Mouse (Mus musculus) liver (tissue): ENCODE measurements around the gene Tpst2.

Source experiments
- DNase-seq: peaks from one replicate; pipeline ENCODE4 v3.0.0-alpha.2; 2020; ENCODE audit warnings: mixed read lengths

The Tpst2 gene

DNA sequence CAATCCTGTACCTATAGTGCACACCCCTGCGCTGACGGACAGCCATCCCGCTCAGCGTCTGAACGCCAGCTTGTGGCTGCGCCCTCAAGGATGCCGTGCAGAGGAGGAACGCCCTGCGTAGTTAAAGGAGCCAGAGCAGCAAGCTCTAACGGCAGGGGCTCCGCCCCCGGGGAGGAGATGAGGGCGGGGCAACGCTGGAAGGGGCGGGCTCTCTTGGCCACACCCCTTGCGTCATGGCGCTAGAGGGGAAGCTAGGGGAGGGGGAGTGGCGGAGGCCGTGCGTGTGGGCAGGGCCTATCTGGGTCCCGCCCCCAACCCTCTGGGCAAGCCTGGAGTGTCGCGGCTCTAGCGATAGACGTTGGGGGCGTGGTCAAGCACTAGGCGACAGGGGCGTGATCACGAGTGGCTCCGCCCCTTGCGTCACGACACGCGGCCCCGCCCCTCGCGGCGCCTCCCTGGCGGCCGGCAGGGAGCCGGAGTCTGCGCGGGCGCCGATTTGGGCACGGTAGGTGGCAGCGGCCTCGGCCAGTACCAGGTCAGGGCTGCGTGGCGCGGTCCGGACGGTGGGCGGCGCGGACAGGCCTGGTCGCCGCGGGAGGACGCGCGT is at the start of gene Tpst2:
Tpst2 (plus strand) TSS at position 425 of the 607 bp plus-strand sequence.
- DNase-seq = peak; percentile 99

DNA sequence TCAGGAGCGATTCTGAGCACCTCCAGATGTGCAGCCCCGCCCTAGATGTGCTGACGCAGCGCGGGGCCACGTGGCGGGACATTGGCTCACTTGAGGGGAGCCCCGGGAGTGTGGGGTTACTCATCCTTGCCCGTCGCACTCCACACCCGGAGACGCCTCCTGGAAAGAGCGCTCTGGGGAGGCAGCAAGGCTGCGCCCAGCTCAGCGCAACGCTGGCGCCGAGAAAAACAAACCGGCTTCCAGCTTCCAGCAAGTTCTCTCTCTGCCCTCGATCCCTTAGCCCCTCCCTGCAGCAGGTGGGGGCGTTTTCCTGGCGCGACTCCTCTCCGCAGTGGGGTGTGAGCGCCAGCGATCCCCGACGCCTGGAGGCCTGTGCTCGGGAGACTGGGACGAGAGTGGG is 49.1 kb upstream of the Tpst2 start:
- DNase-seq = no peak

DNA sequence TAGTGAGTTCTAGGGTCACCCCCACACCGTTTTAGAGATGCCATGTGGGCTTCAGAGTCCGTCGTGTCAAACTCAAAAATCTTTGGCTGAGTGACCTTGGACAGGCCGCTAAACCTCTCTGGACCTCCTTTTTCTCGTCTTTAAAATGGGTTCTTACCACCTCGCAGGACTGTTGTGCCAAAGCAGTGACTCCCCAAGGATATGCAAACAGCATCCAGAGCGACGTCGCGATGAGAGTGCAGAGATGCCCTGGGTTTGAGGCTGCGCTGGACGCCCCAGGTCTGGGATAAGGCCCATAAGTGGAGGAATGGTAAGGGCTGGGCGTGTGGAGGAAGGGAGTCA is 48.6 kb upstream of the Tpst2 start:
- no peak for DNase-seq

DNA sequence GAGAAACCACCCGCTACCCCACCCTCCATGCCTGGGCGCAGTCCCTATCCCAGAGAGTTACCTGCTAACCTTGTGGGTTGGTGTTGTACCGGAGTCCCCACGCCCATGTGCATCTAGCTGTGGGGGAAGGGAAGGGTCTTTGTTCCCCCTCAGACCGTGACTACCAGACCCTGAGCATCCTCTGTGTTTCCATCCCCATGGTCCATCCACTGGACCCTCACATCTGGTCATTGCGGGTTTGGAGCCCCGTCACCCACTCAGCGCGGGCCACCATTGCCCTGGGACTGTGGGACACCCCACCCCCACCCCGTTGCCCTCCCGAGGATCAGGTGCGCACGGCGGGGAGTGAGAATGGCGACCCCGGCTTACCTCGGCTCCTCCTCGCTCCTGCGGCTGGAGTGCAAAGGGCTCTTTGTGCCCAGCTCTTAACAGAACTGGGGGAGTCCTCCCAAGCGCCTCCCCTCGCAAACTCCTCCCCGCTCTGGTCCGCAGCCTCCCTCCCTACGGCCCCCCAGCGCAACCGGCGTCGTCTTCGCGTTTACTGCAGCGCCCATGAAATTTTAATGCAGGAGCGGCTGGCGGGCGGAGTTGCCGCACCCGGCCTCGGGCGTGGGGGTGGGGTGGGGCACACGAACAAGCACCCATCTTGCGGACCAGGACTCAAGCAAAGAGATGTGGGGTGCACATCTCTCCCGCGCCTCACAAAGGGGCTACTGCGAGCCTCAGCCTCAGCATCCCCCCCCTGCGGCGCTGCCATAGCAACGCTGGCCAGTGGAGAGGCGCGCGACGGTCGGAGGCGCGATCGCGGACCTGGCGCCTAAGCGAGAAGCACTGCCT is 48.0 kb upstream of the Tpst2 start:
- no peak for DNase-seq

DNA sequence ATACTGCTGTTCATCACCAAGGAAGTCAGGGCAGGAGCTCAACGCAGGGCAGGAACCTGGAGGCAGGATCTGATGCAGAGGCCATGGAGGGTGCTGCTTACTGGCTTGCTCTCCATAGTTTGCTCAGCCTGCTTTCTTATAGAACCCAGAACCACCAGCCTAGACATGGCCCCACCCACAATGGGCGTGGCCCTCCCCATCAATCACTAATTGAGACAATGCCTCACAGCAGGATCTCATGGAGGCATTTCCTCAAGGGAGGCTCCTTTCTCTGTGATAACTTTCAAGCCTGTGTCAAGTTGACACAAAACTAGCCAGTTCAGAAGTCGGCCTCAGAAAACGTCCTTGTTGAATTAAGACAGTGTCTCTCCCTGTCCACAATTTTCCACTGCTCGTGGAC is 40.7 kb upstream of the Tpst2 start:
- no peak for DNase-seq

DNA sequence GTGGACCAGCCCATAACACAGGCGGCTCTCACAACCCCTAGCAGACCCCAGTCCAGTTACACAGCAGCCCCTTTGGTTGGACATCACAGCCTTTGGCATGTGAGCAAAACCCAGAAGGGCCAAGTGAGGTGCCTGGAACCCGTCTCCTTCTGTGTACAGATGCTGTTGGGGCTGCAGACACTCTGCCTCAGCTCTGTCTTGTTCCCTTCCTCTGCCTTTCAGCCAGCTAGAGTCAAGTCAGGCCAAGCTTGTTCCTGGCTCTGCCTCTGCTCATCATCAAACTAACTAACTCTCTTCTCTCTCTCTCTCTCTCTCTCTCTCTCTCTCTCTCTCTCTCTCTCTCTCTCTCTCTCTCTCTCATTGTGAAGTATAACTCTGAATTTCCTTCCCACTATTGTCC is 39.9 kb upstream of the Tpst2 start:
- no peak for DNase-seq

DNA sequence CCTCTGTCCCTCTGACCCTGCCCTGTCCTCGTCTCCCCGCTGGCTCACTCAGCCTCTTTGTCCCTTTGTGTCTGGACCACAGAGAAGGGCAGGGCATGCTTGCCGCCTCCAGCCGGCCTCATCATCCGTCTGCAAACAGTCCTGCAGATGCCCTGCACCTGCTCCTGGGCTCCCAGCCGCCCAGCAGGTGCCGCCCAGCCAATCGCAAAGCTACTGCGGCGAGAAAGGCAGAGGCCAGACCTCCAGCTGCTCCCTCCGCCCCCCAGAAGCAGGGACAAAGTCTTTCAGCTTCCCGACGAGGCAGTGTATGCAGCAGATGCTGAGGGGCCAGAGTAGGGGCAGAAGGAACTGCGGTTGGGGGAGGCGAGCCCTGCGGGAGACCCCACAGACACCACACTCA is 39.1 kb upstream of the Tpst2 start:
- no peak for DNase-seq

DNA sequence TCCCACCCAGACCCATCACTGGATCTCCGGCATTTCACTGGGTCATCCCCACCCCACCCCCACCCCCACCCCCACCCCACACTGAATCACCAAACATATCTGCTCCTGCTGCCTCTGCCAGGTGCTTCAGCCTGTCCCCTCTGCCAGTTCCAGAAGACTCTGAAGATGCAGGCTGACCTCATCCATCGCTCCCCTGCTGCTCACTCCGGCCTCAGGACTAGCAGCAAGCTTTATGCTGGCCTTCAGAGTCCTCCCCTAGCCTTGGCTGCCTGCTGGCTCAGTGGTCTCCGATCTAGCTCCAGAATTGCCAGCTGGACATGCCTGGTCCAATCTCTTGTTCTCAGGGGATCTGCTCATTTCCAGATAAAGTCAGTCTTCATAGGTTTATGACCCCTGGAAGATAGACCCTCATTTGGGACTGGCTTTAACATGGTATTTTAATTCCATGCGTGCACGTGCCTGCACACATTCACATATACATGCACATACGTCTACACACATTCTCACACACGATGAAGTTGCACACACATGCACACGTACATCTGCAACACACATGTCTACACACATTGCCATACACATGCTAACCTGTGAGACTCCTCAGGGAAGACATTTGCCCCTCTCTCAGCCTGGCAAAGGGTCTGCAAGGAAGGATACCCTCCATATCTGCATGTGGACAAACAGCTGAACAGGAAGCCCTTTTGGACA is 38.5 kb upstream of the Tpst2 start:
- no peak for DNase-seq

DNA sequence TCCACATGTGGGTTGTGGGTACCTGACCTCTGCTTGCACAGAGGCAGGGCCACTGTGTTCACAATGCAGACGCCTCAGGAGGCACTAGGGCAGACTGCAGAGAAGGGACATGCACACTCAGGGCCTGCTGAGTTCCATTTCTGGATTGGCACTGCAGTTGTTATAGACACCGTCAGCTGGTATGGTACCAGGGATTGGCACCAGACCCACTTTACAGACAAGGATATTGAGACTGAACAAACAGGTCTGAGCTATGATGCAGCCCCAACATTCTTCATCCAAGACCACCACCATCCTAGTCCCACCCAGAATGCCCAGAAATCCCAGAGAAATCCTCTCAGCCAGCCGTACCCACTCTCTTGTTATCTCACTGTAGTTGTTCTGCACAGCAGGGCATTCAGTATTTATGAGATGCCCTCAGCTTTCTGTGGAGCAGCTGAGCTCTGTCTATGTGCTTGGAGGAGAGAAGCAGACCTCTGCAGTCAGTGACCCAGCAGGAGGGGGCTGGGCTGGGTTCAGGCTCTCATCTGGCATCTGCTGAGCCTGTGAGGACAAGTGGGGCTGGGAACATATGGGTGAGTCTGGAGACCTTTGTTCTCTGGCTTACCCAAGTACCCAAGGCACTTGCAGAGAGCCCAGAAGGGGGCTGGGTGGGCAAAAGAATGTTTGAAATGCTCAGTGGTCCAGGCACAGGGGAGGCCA is 37.6 kb upstream of the Tpst2 start:
- DNase-seq = no peak

DNA sequence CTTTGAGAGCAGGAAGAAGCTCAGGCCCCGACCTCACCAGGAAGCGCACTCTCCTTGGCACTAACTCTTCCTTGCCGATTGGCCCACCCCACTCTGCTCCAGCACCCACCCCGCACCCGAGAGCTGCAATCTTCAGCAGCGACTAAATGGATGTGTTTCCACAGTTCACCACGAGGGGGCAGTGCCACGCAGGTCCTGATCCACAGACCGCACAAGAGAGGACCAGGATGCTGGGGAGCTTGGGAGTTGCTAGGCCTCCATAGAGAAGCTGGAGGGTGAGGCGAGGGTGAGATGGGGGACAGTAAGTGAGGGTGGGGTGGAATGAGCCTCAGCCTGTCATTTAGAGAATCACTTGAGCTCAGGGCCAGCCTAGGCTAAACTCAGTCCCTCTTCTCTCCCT is 35.7 kb upstream of the Tpst2 start:
- DNase-seq = peak; percentile 85

DNA sequence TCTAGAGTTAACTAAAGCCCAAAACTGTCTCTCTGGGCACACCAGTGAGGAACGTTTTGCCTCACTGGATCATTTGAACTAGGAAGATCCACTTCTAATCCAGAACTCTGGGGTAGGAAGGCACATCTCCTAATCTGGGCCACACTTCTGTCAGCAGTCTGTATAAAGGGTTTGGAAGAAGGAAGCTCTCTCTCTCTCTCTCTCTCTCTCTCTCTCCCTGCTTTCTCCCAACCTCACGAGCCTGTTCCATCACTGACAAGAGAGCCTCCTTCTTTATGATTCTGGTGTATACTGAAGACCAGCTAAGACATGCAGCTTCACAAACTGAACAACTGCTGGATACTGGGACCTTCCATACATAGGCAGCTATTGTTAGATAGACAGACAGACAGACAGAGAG is 34.6 kb upstream of the Tpst2 start:
- DNase-seq = no peak

DNA sequence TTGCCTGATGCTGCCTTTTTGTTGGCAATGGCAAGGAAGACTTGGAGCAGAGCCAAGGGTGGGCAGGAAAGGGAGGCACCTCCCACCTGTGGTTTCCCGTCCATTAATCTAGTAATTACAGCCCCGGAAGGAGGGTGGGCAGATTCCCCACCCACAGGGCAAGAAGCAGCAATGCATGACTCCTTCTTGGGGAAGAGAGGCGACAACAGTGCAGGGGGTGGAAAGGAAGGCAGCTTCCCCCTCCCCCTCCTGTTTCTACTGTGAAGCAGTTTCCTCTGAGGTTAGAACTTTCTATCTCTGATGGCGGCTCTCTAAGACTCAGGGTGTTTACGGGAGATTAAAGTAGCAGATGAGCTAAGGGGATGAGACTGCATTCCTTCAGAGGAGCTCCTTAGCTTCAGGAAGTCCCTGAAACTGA is 34.1 kb upstream of the Tpst2 start:
- DNase-seq = peak; percentile 61

DNA sequence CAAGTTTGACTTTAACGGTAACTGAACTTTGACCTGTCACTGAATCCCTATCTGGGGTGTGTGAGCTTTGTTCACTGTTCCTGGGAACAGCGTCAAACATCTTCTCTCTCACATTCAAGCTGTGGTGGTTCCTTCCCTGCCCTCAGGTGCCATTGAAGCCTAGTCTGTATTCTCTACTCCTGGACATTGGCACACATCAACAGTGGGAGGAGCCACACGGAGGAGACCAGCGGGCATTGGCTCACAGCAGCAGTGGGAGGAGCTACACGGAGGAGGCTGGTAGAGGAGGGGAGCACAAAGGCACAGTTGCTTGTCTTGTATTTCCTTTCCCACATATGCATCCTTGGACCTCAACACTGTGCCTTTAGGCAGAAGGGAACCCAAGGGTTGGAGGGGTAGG is 33.5 kb upstream of the Tpst2 start:
- peak; percentile 39 for DNase-seq

DNA sequence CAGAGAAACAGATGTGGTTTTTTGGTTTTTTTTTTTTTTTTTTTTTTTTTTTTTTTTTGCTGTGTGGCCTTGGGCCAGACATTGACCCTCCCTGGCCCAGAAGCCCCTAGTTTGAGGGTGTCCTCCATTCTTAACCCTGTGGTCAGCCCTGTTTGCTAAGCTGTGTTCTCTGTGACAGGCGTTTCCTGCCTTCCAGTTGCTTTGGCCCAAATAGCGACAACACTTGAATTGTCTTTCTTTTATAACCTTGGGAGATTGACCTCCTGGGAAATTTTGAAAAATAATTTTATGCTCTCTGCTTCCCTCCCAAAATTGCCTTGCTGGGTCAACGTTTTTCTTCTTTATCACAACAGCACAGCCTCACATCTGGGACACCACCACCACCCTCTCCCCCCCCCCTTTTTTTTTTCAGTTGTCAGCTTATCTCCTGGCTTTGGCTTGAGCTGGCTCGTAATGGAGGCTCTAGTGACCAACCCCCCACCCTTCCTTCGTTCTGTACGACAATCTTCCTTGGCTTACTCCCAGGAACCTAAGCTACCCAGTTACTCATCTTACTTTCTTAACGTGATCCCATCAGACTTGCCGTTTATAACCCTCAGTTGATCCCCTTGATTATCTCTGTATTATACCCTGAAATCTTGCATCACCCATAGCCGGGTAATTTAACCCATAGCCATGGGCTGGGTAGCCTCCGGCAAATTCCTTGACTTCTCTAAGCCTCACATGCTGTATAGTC is 32.8 kb upstream of the Tpst2 start:
- DNase-seq = peak; percentile 29

DNA sequence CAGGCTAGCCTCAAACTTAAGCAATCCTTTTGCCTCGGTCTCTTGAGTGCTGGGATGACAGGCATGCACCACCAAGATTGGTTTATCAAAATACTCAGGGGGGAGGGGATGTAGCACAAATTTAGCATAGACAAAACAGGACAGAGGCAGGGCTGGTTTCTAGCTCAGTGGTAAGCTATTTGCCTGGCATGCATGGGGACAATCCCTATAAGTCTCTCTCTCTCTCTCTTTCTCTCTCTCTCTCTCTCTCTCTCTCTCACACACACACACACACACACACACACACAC is 32.3 kb upstream of the Tpst2 start:
- no peak for DNase-seq

DNA sequence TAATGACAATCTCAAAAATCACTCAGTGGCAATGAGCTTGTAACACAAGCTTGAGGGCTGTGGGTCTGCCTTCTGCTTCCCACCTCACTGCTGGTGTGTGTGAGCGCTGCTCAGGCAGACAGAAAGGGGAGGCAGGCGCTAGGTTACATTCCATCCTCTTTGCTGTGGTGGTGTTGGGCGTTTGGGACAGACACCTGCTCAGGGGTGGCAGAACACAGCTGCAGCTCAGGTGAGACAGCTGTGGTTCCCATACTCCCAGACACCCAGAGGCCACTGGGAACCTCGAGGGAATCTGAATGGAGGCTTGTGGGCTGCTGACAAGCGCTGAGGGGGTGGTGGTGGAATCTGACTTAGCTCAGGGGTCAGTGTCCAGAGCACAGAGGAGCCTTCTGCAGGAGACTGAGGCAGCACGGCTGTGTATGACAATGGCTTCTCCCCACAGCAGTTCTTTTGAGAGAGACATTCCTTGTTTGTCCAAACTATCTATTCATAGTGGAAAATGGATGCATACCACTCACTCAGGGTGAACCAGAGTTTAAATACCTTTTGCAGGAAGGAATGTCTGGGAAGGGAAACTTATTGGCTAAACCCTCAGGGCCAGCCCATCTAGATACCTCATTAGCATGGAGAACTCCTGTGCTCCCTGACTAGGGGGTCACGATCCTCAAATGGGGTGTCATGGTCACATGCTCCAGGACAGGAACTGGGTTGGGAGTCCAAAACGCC is 31.4 kb upstream of the Tpst2 start:
- no peak for DNase-seq

DNA sequence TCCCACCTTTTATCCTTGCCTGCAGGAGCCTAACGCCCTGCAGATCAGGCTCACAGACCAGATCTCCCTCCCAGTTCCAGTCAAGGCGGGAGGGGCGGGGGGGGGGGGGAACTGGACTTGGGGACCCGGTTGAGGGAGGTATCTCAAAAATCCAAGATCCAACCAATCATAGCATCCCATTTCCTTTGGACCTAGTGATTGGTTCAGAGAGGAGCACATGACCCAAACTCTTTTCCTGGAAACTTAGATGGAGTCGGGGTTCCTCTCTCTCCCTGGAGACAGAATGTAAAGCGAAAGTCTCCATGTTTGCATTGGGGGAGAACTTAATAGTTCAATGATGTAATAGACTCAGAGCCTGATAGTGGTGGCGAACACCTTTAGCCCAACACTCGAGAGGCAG is 29.1 kb upstream of the Tpst2 start:
- DNase-seq = no peak

DNA sequence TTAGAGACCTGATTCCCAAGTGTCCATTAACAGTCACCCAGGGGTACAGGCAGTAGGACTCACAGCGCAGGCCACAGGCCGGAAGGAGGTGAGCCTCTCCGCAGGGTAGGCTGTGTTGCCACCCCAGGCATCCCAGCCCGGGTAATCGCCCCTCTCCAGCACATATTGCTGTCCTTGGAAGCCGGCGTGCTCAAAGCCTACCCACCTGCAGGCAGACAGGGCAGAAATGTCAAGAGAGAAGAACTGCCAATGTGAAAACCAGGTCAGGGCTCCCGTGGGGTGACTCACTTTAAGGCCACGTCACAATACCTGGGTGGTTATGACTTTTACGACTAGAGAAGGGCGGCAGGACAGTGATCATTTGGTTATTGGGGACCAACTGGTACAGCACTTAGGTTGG is 27.4 kb upstream of the Tpst2 start:
- DNase-seq = no peak

DNA sequence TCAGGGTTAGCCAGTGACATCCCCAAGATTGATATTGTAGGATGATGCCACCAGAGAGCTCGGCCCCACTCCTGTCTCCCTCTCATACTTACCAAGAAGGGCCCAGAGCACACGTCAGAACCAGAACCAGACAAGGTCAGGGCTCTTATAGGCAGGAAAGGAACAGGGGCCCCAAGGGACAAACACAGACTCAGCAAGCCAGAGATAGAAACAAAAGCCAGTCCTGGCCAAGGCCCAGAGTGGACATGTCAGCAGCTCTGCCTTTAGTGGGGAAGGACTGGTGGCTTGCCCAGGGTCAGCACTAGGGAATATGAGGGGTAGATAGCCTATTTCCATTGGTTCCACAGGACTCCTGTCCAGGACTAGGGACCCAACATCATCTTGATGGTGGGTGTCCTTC is 24.1 kb upstream of the Tpst2 start, which contains the start of gene Cryba4:
Cryba4 (minus strand) TSS at position 119 of the 400 bp plus-strand sequence.
- DNase-seq = no peak

DNA sequence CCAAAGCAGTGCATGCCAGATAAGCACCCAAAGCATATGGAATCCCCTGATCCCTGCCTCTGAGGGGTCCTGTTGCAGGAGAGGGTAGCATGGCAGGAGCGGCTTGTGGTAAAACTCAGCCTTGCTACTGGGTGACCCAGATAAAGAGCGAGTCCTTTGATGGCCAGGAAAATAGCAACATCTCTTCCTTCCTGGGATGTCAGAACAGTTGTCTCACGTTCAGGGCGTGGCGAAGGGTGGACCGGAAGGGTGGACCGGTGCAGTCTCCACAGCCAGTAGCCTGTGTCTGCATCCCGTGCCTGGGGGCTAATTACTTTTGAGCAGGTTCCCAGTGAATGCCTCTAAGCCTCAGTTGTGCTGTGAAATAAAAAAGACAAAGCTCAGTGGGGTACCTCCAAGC is 23.3 kb upstream of the Tpst2 start:
- DNase-seq = peak; percentile 74

DNA sequence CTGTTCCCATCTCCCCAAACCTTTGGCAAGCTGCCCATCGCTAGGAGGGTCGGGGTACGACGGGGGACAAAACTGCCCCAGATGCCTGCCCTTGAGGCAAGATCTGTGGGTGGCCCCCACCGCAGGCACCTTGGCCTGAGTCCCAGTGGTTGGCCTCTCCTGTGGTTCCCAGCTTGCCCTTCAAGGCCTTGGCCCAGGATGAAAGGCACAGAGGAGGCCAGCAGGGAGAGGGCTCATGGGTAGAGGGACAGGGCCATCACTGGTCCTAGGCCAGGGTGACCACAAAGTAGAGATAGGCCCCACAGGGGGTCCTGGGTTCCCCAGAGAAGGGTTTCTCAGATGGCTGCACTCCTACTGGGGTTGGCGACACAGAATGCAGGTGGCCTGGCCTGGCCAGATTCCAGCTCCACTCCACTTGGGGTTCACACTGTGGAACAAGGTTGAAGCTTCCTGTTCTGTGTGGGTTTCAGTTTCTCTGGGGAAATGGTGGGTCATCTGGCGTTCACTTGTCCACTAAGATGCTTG is 22.1 kb upstream of the Tpst2 start:
- no peak for DNase-seq

DNA sequence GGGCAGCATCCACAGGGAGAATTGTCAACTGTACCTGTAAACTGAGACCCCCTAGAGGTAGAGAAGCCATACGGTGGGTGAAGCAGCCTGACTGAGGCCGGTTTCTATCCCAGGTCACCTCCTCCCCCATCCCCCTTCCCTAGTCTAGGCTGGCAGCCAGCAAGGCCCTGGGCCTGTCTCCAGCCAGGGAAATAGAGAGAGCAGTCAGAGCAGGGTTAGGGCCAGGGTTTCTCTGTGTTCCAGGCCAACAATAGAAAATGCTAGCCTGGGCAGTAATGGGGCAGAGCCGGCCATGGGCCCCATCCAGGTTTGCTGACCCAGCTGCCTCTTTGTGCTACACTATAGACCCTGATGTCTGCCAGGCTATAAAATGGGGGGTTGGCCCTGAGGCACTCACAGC is 21.1 kb upstream of the Tpst2 start, which contains the start of gene Crybb1:
Crybb1 (plus strand) TSS at position 390 of the 400 bp plus-strand sequence.
- no peak for DNase-seq
